Mouse (Mus musculus) erythroblast, embryonic 14.5 days (primary cell): ENCODE results near the gene Myl4. TPM values are rescaled to one million over a fixed set of nuclear protein-coding genes. Genes with fewer than 3 reads are reported as not detected.
"Not testable (repeated sequence)": the region's sequence is repeated elsewhere in the genome, so short reads cannot be mapped to it uniquely, and the experiment has no call there.

Experiments used
- H3K27me3 ChIP-seq: 2 replicates; pipeline ENCODE4 v1.6.1; 2012; ENCODE audit warnings: inconsistent platforms; ENCODE audit not compliant: control insufficient read depth
- H3K36me3 ChIP-seq: 2 replicates; pipeline ENCODE4 v1.6.1; 2012; ENCODE audit warnings: mild to moderate bottlenecking, inconsistent platforms; ENCODE audit not compliant: control insufficient read depth
- H3K4me1 ChIP-seq: 2 replicates; pipeline ENCODE4 v1.6.1; 2012; ENCODE audit warnings: inconsistent platforms; ENCODE audit not compliant: control insufficient read depth
- H3K4me3 ChIP-seq: replicated peaks from 2 replicates; pipeline ENCODE3; 2012; ENCODE audit warnings: moderate library complexity, mild to moderate bottlenecking, inconsistent platforms
- H3K9me3 ChIP-seq: 2 replicates; pipeline ENCODE4 v1.6.1; 2012; ENCODE audit warnings: low read length, inconsistent platforms, mixed read lengths; ENCODE audit not compliant: control insufficient read depth
- GATA1 ChIP-seq: IDR thresholded peaks from 2 replicates; pipeline ENCODE4 v1.6.1; 2012; ENCODE audit warnings: low read length, inconsistent platforms, mixed read lengths
- TAL1 ChIP-seq: IDR thresholded peaks from 3 replicates; pipeline ENCODE4 v1.6.1; 2012; ENCODE audit warnings: low read length, inconsistent platforms, mixed read lengths
- polyA plus RNA-seq: library from polyadenylated mRNA; stranded (reverse); fragments of >175 nt; gene quantifications from 2 replicates; pipeline ENCODE4 v1.2.3, GENCODE M21; 2012

Gene Myl4
- polyA plus RNA-seq: 0.03 and 0.07 TPM in 2 replicates

- Histone ChIP-seq H3K9me3 (no peaks in the 10 kb centered on the region), H3K4me3 (peak within 1 kb of the TSS; percentile 100), H3K4me1 (peaks cover 42% of the 10 kb centered on the region), H3K36me3 (peaks cover 23% of the 10 kb centered on the region), H3K27me3 (no peaks in the 10 kb centered on the region)
- peak; percentile 63 for TF ChIP-seq GATA1
- no peak for TF ChIP-seq TAL1
Measured at GRCm38 (mm10) chr11:104550406-104550974, at the start of gene Myl4, which contains the start of gene Cdc27. Gene Myl4 (plus strand): TSS chr11:104550663. Gene Cdc27 (minus strand): TSS chr11:104550620.

GRCm38 (mm10) chr11:104508455-104508854 is 42.0 kb upstream of the Myl4 start:
- H3K27me3 ChIP-seq: no peaks in the 10 kb centered on the region
- H3K4me1 ChIP-seq: no peaks in the 10 kb centered on the region
- no peaks in the 10 kb centered on the region for H3K9me3 ChIP-seq
- no peak overlapping the region for H3K4me3 ChIP-seq
- H3K36me3 ChIP-seq: peaks cover 99% of the 10 kb centered on the region
- TF ChIP-seq TAL1 (no peak), GATA1 (no peak)

- H3K36me3 ChIP-seq: peaks cover 100% of the 10 kb centered on the region
- H3K4me1 ChIP-seq: no peaks in the 10 kb centered on the region
- H3K27me3 ChIP-seq: no peaks in the 10 kb centered on the region
- no peak overlapping the region for H3K4me3 ChIP-seq
- TF ChIP-seq TAL1 (no peak), GATA1 (no peak)
- H3K9me3 ChIP-seq: no peaks in the 10 kb centered on the region
Measured at GRCm38 (mm10) chr11:104510606-104511005, 39.9 kb upstream of the Myl4 start.

GRCm38 (mm10) chr11:104512436-104512835 is 38.0 kb upstream of the Myl4 start:
- TF ChIP-seq TAL1 (no peak), GATA1 (no peak)

GRCm38 (mm10) chr11:104525935-104526334 is 24.5 kb upstream of the Myl4 start:
- no peaks in the 10 kb centered on the region for H3K27me3 ChIP-seq
- no peak overlapping the region for H3K4me3 ChIP-seq
- TF ChIP-seq GATA1 (no peak), TAL1 (no peak)
- H3K9me3 ChIP-seq: no peaks in the 10 kb centered on the region
- no peaks in the 10 kb centered on the region for H3K4me1 ChIP-seq
- peaks cover 100% of the 10 kb centered on the region for H3K36me3 ChIP-seq

More at GRCm38 (mm10) chr11:104512436-104512835, 38.0 kb upstream of the Myl4 start:
- no peaks in the 10 kb centered on the region for H3K4me1 ChIP-seq
- peaks cover 100% of the 10 kb centered on the region for H3K36me3 ChIP-seq
- no peaks in the 10 kb centered on the region for H3K9me3 ChIP-seq
- no peak overlapping the region for H3K4me3 ChIP-seq
- H3K27me3 ChIP-seq: no peaks in the 10 kb centered on the region

GRCm38 (mm10) chr11:104536843-104537242 is 13.6 kb upstream of the Myl4 start:
- no peak overlapping the region for H3K4me3 ChIP-seq
- peaks cover 80% of the 10 kb centered on the region for H3K36me3 ChIP-seq
- no peaks in the 10 kb centered on the region for H3K27me3 ChIP-seq
- no peaks in the 10 kb centered on the region for H3K9me3 ChIP-seq
- peaks cover 40% of the 10 kb centered on the region for H3K4me1 ChIP-seq
- TF ChIP-seq TAL1 (no peak), GATA1 (no peak)

- Histone ChIP-seq H3K27me3 (no peaks in the 10 kb centered on the region), H3K36me3 (peaks cover 76% of the 10 kb centered on the region), H3K9me3 (no peaks in the 10 kb centered on the region), H3K4me3 (no peak overlapping the region), H3K4me1 (peaks cover 49% of the 10 kb centered on the region)
- TF ChIP-seq GATA1 (no peak), TAL1 (no peak)
Measured at GRCm38 (mm10) chr11:104537945-104538555, 12.4 kb upstream of the Myl4 start.

- Histone ChIP-seq H3K4me3 (no peak overlapping the region), H3K4me1 (peaks cover 63% of the 10 kb centered on the region), H3K36me3 (peaks cover 66% of the 10 kb centered on the region), H3K9me3 (no peaks in the 10 kb centered on the region), H3K27me3 (no peaks in the 10 kb centered on the region)
- no peak for TF ChIP-seq GATA1
Measured at GRCm38 (mm10) chr11:104539811-104540210, 10.7 kb upstream of the Myl4 start.

- H3K27me3 ChIP-seq, H3K4me3 ChIP-seq, H3K9me3 ChIP-seq: not testable (repeated sequence)
- H3K4me1 ChIP-seq: peaks cover 78% of the 10 kb centered on the region
- peaks cover 68% of the 10 kb centered on the region for H3K36me3 ChIP-seq
Measured at GRCm38 (mm10) chr11:104543337-104543736, 7.1 kb upstream of the Myl4 start.

GRCm38 (mm10) chr11:104544507-104544906 is 6.0 kb upstream of the Myl4 start:
- H3K4me1 ChIP-seq: peaks cover 81% of the 10 kb centered on the region
- no peaks in the 10 kb centered on the region for H3K27me3 ChIP-seq
- TF ChIP-seq TAL1: no peak
- TF ChIP-seq GATA1: no peak
- H3K36me3 ChIP-seq: peaks cover 65% of the 10 kb centered on the region
- H3K9me3 ChIP-seq: no peaks in the 10 kb centered on the region
- no peak overlapping the region for H3K4me3 ChIP-seq
